Comparison of ENCODE assay signal across 9 mouse cellular contexts in genomic region chr7:104603173-104603572, GRCm38 (mm10). TPM values are rescaled to one million over a fixed set of nuclear protein-coding genes. Genes with fewer than 3 reads are reported as not detected.
A peak's percentile ranks its signal among the peaks of the same experiment; 100 is the strongest.
DNase-seq lines count a peak whose midpoint lies in the region; ATAC-seq and TF ChIP-seq lines count a peak whose summit lies in the region.
"Had no signal": no experiment of that assay in that cellular context is flagged by ENCODE, and none has a peak within 500 bp of the region (broad histone marks: within the 10 kb centered on the region; RNA-seq: fewer than 3 reads in every experiment).

No protein-coding gene starts in this region.

- no peak overlapping the region for H3K4me2 ChIP-seq in kidney, postnatal 0 days (ENCODE audit: low read length)
- H3K4me2 ChIP-seq in kidney, embryonic 16.5 days (replicated peaks; ENCODE audit: low read depth, low read length) = no peak overlapping the region
- H3K4me2 ChIP-seq in midbrain, embryonic 13.5 days (replicated peaks) = no peak overlapping the region
- H3K4me2 ChIP-seq: heart, embryonic 15.5 days had no signal

- no peaks in the 10 kb centered on the region for H3K4me1 ChIP-seq in kidney, postnatal 0 days (replicated peaks; ENCODE audit: insufficient read depth, low read length)
- no peaks in the 10 kb centered on the region for H3K4me1 ChIP-seq in kidney, embryonic 16.5 days (ENCODE audit: insufficient read depth, low read length)
- no peaks in the 10 kb centered on the region for H3K4me1 ChIP-seq in bone marrow macrophage, adult 2 months (ENCODE audit: control insufficient read depth, insufficient read depth, low read length)
- H3K4me1 ChIP-seq in midbrain, embryonic 13.5 days (replicated peaks) = no peaks in the 10 kb centered on the region
- H3K4me1 ChIP-seq: heart, embryonic 15.5 days had no signal

- H3K27ac ChIP-seq in kidney, postnatal 0 days = no peak overlapping the region
- no peak overlapping the region for H3K27ac ChIP-seq in kidney, embryonic 16.5 days (ENCODE audit: low read length)
- no peak overlapping the region for H3K27ac ChIP-seq in bone marrow macrophage, adult 2 months (ENCODE audit: insufficient read depth, low read depth, low read length)
- no peak overlapping the region for H3K27ac ChIP-seq in midbrain, embryonic 13.5 days
- H3K27ac ChIP-seq: heart, embryonic 15.5 days had no signal

- TF ChIP-seq CTCF in kidney, postnatal 0 days (IDR thresholded peaks at IDR 0.05; ENCODE audit: low read depth) = peak; percentile 70
- peak; percentile 60 for TF ChIP-seq CTCF in bone marrow macrophage, adult 2 months (IDR thresholded peaks at IDR 0.05; ENCODE audit: low read depth, low read length)

- DNase-seq in kidney, postnatal 0 days (ENCODE audit: low spot score) = peak; percentile 35
- DNase-seq in ES-CJ7 (ENCODE audit: low read depth, low spot score) = peak; percentile 60
- DNase-seq in kidney, postnatal 14 days = peak; percentile 25
- DNase-seq in right cerebral cortex, adult 2 months (ENCODE audit: low spot score in 2 of 2) = no peak

- H3K27me3 ChIP-seq in kidney, postnatal 0 days (ENCODE audit: insufficient read depth, low read length) = no peaks in the 10 kb centered on the region
- no peaks in the 10 kb centered on the region for H3K27me3 ChIP-seq in kidney, embryonic 16.5 days (ENCODE audit: insufficient read depth, low read length)
- H3K27me3 ChIP-seq in midbrain, embryonic 13.5 days = no peaks in the 10 kb centered on the region
- H3K27me3 ChIP-seq: heart, embryonic 15.5 days had no signal

- no peak overlapping the region for H3K9ac ChIP-seq in kidney, postnatal 0 days (ENCODE audit: low read depth, low read length)
- no peak overlapping the region for H3K9ac ChIP-seq in kidney, embryonic 16.5 days (replicated peaks; ENCODE audit: low read length)
- no peak overlapping the region for H3K9ac ChIP-seq in midbrain, embryonic 13.5 days (replicated peaks)
- H3K9ac ChIP-seq: heart, embryonic 15.5 days had no signal

- no peak for TF ChIP-seq POLR2A in bone marrow macrophage, adult 2 months (IDR thresholded peaks at IDR 0.05; ENCODE audit: borderline replicate concordance, low read depth, low read length)

- H3K4me3 ChIP-seq in kidney, postnatal 0 days (replicated peaks; ENCODE audit: low read depth, low read length) = no peak overlapping the region
- H3K4me3 ChIP-seq in kidney, embryonic 16.5 days (ENCODE audit: low read length) = no peak overlapping the region
- no peak overlapping the region for H3K4me3 ChIP-seq in bone marrow macrophage, adult 2 months (ENCODE audit: insufficient read depth, low read length)
- no peak overlapping the region for H3K4me3 ChIP-seq in midbrain, embryonic 13.5 days (replicated peaks)
- H3K4me3 ChIP-seq: heart, embryonic 15.5 days had no signal

- ATAC-seq in kidney, postnatal 0 days (replicated peaks; ENCODE audit: low FRiP score, low read depth) = no peak
- no peak for ATAC-seq in kidney, embryonic 16.5 days (ENCODE audit: low FRiP score, low TSS enrichment)
- peak; percentile 100 for ATAC-seq in neutrophil, adult 5-6 weeks (ENCODE audit: extremely low read depth, insufficient number of reproducible peaks, low FRiP score, poor library complexity, severe bottlenecking)
- ATAC-seq in midbrain, embryonic 13.5 days = no peak

- WGBS in kidney, postnatal 0 days = 11% methylated on average over 3 of the region's 3 CpGs
- WGBS in kidney, embryonic 16.5 days = 5% methylated on average over 3 of the region's 3 CpGs
- WGBS in midbrain, embryonic 13.5 days = 1% methylated on average over 3 of the region's 3 CpGs

- H3K9me3 ChIP-seq in kidney, postnatal 0 days (replicated peaks; ENCODE audit: low read length) = no peaks in the 10 kb centered on the region
- H3K9me3 ChIP-seq in kidney, embryonic 16.5 days (ENCODE audit: low read length) = peaks cover 2% of the 10 kb centered on the region; the same call in 1 of the 2 replicates
- H3K9me3 ChIP-seq in midbrain, embryonic 13.5 days = no peaks in the 10 kb centered on the region
- H3K9me3 ChIP-seq: heart, embryonic 15.5 days had no signal

- no peaks in the 10 kb centered on the region for H3K36me3 ChIP-seq in kidney, postnatal 0 days (ENCODE audit: insufficient read depth, low read length)
- no peaks in the 10 kb centered on the region for H3K36me3 ChIP-seq in kidney, embryonic 16.5 days (ENCODE audit: insufficient read depth, low read length)
- no peaks in the 10 kb centered on the region for H3K36me3 ChIP-seq in midbrain, embryonic 13.5 days
- H3K36me3 ChIP-seq: heart, embryonic 15.5 days had no signal

RNA-seq across cellular contexts. Expression of gene Olfr655, which starts 1.6 kb away (rescaled TPM):
- not detected in 2 replicates for polyA plus RNA-seq in kidney, postnatal 0 days (2015; fragmentation: Nextera tagmentation; extraction: Ambion mirVana)
- polyA plus RNA-seq in kidney, embryonic 16.5 days (2015; fragmentation: Nextera tagmentation; extraction: Ambion mirVana) = not detected in 2 replicates
- not detected in 2 replicates for polyA plus RNA-seq in bone marrow macrophage, adult 2 months (2012; ENCODE audit: insufficient read depth, insufficient read length, missing spikeins)
- not detected in 2 replicates for total RNA-seq in neutrophil, adult 5-6 weeks (2017)
- not detected in 2 replicates for polyA plus RNA-seq in midbrain, embryonic 13.5 days (2015; fragmentation: Nextera tagmentation; extraction: Ambion mirVana)
- polyA plus RNA-seq: heart, embryonic 15.5 days had no signal

RNA-seq across cellular contexts. Expression of gene Olfr656, which starts 10.6 kb away (rescaled TPM):
- not detected in 2 replicates for polyA plus RNA-seq in kidney, postnatal 0 days (2015; fragmentation: Nextera tagmentation; extraction: Ambion mirVana)
- not detected in 2 replicates for polyA plus RNA-seq in kidney, embryonic 16.5 days (2015; fragmentation: Nextera tagmentation; extraction: Ambion mirVana)
- not detected in 2 replicates for polyA plus RNA-seq in bone marrow macrophage, adult 2 months (2012; ENCODE audit: insufficient read depth, insufficient read length, missing spikeins)
- total RNA-seq in neutrophil, adult 5-6 weeks (2017) = not detected in 2 replicates
- polyA plus RNA-seq in midbrain, embryonic 13.5 days (2015; fragmentation: Nextera tagmentation; extraction: Ambion mirVana) = not detected in 2 replicates
- polyA plus RNA-seq: heart, embryonic 15.5 days had no signal

RNA-seq across cellular contexts. Expression of gene Olfr654, which starts 16.3 kb away (rescaled TPM):
- polyA plus RNA-seq in kidney, postnatal 0 days (2015; fragmentation: Nextera tagmentation; extraction: Ambion mirVana) = not detected in 2 replicates
- not detected in 2 replicates for polyA plus RNA-seq in kidney, embryonic 16.5 days (2015; fragmentation: Nextera tagmentation; extraction: Ambion mirVana)
- polyA plus RNA-seq in bone marrow macrophage, adult 2 months (2012; ENCODE audit: insufficient read depth, insufficient read length, missing spikeins) = not detected in 2 replicates
- not detected in 2 replicates for total RNA-seq in neutrophil, adult 5-6 weeks (2017)
- not detected in 2 replicates for polyA plus RNA-seq in midbrain, embryonic 13.5 days (2015; fragmentation: Nextera tagmentation; extraction: Ambion mirVana)
- polyA plus RNA-seq: heart, embryonic 15.5 days had no signal

RNA-seq across cellular contexts. Expression of gene Olfr657, which starts 21.4 kb away (rescaled TPM):
- polyA plus RNA-seq in kidney, postnatal 0 days (2015; fragmentation: Nextera tagmentation; extraction: Ambion mirVana) = not detected in 2 replicates
- polyA plus RNA-seq in kidney, embryonic 16.5 days (2015; fragmentation: Nextera tagmentation; extraction: Ambion mirVana) = not detected in 2 replicates
- polyA plus RNA-seq in bone marrow macrophage, adult 2 months (2012; ENCODE audit: insufficient read depth, insufficient read length, missing spikeins) = not detected in 2 replicates
- not detected in 2 replicates for total RNA-seq in neutrophil, adult 5-6 weeks (2017)
- polyA plus RNA-seq in midbrain, embryonic 13.5 days (2015; fragmentation: Nextera tagmentation; extraction: Ambion mirVana) = not detected in 2 replicates
- polyA plus RNA-seq: heart, embryonic 15.5 days had no signal

RNA-seq across cellular contexts. Expression of gene Olfr653, which starts 26.1 kb away (rescaled TPM):
- not detected in 2 replicates for polyA plus RNA-seq in kidney, postnatal 0 days (2015; fragmentation: Nextera tagmentation; extraction: Ambion mirVana)
- not detected in 2 replicates for polyA plus RNA-seq in kidney, embryonic 16.5 days (2015; fragmentation: Nextera tagmentation; extraction: Ambion mirVana)
- polyA plus RNA-seq in bone marrow macrophage, adult 2 months (2012; ENCODE audit: insufficient read depth, insufficient read length, missing spikeins) = not detected in 2 replicates
- not detected in 2 replicates for total RNA-seq in neutrophil, adult 5-6 weeks (2017)
- polyA plus RNA-seq in midbrain, embryonic 13.5 days (2015; fragmentation: Nextera tagmentation; extraction: Ambion mirVana) = not detected in 2 replicates
- polyA plus RNA-seq: heart, embryonic 15.5 days had no signal

Comparison
In these comparisons a context has a peak if more than half of its experiments do, and no peak if none do; other contexts are left out.
1. DNase-seq: peak in kidney, postnatal 0 days (single experiment), ES-CJ7 (single experiment) and kidney, postnatal 14 days (single experiment); none in right cerebral cortex, adult 2 months (0 of 2).